Mouse (Mus musculus) limb, embryonic 13.5 days (tissue): ENCODE measurements around the gene Gpc3. TPM values are rescaled to one million over a fixed set of nuclear protein-coding genes. Genes with fewer than 3 reads are reported as not detected.

Source experiments
- ATAC-seq: fragments of 200-750 bp; cut with Nextera tagmentation; 2 replicates; pipeline ENCODE4 v1.8.0; 2017; ENCODE audit warnings: low read depth, moderate number of reproducible peaks, moderate TSS enrichment; ENCODE audit not compliant: low FRiP score
- H3K27ac ChIP-seq: fragments of 300-500 bp; sonication (generic); 2 replicates; pipeline ENCODE4 v1.5.1; 2015; ENCODE audit warnings: inconsistent platforms, mild to moderate bottlenecking, moderate library complexity
- H3K27me3 ChIP-seq: fragments of 300-500 bp; sonication (generic); 2 replicates; pipeline ENCODE4 v1.6.1; 2015; ENCODE audit warnings: mild to moderate bottlenecking, inconsistent platforms
- H3K36me3 ChIP-seq: fragments of 300-500 bp; sonication (generic); 2 replicates; pipeline ENCODE4 v1.6.1; 2015; ENCODE audit warnings: inconsistent platforms, mild to moderate bottlenecking, moderate library complexity
- H3K4me1 ChIP-seq: fragments of 300-500 bp; sonication (generic); 2 replicates; pipeline ENCODE4 v1.6.1; 2015; ENCODE audit warnings: inconsistent platforms
- H3K4me2 ChIP-seq: fragments of 300-500 bp; sonication (generic); replicated peaks from 2 replicates; pipeline ENCODE4 v1.6.1; 2015; ENCODE audit warnings: inconsistent platforms, mild to moderate bottlenecking, moderate library complexity
- H3K4me3 ChIP-seq: fragments of 300-500 bp; sonication (generic); 2 replicates; pipeline ENCODE4 v1.5.1; 2015; ENCODE audit warnings: moderate library complexity, mild to moderate bottlenecking, inconsistent platforms
- H3K9ac ChIP-seq: fragments of 300-500 bp; sonication (generic); 2 replicates; pipeline ENCODE4 v1.6.1; 2015; ENCODE audit warnings: mild to moderate bottlenecking, inconsistent platforms
- H3K9me3 ChIP-seq: fragments of 300-500 bp; sonication (generic); 2 replicates; pipeline ENCODE4 v1.6.1; 2016; ENCODE audit warnings: inconsistent platforms
- WGBS: fragments of 180-500 bp; shearing (Covaris S2); methylation state at CpG from one replicate; pipeline ENCODE4 v1.1.7; 2015; 5-methylcytosine and 5-hydroxymethylcytosine counted together
- polyA plus RNA-seq: library from polyadenylated mRNA; unstranded; fragments of >200 nt; fragmentation: Nextera tagmentation; extraction: Ambion mirVana; gene quantifications from 2 replicates; pipeline ENCODE4 v1.2.1, GENCODE M21; 2015

Gene Gpc3
- polyA plus RNA-seq, 1 experiment from 2014 or later: 1,302 TPM

GRCm38 (mm10) chrX:52453445-52454182, 160.1 kb downstream of the Gpc3 start:
- no peak overlapping the region; the same call in 1 of the 2 replicates for H3K27ac ChIP-seq
- H3K27me3 ChIP-seq: no peaks in the 10 kb centered on the region
- H3K4me3 ChIP-seq: no peak overlapping the region
- H3K9me3 ChIP-seq: no peaks in the 10 kb centered on the region
- H3K9ac ChIP-seq: no peak overlapping the region
- peak; percentile 59; the same call in 1 of the 2 replicates for ATAC-seq
- no peak overlapping the region for H3K4me2 ChIP-seq
- 24% methylated on average over 6 of the region's 6 CpGs for WGBS
- no peaks in the 10 kb centered on the region for H3K36me3 ChIP-seq
- H3K4me1 ChIP-seq: peaks cover 36% of the 10 kb centered on the region

- WGBS: 38% methylated on average over 2 of the region's 2 CpGs
- no peak for ATAC-seq
- no peaks in the 10 kb centered on the region for H3K27me3 ChIP-seq
- no peaks in the 10 kb centered on the region for H3K9me3 ChIP-seq
- peaks cover 46% of the 10 kb centered on the region for H3K4me1 ChIP-seq
- no peak overlapping the region for H3K4me3 ChIP-seq
- H3K4me2 ChIP-seq: no peak overlapping the region
- no peak overlapping the region; the same call in 1 of the 2 replicates for H3K27ac ChIP-seq
- no peak overlapping the region for H3K9ac ChIP-seq
- H3K36me3 ChIP-seq: no peaks in the 10 kb centered on the region
Observed at GRCm38 (mm10) chrX:52449177-52449576, 164.6 kb downstream of the Gpc3 start.

- no peak overlapping the region for H3K4me3 ChIP-seq
- H3K9ac ChIP-seq: no peak overlapping the region
- H3K4me2 ChIP-seq: no peak overlapping the region
- H3K27me3 ChIP-seq: no peaks in the 10 kb centered on the region
- H3K4me1 ChIP-seq: peaks cover 46% of the 10 kb centered on the region
- H3K36me3 ChIP-seq: no peaks in the 10 kb centered on the region
- 18% methylated on average over 3 of the region's 3 CpGs for WGBS
- no peak for ATAC-seq
- H3K9me3 ChIP-seq: no peaks in the 10 kb centered on the region
- H3K27ac ChIP-seq: no peak overlapping the region; the same call in 1 of the 2 replicates
Observed at GRCm38 (mm10) chrX:52448496-52448895, 165.3 kb downstream of the Gpc3 start.

GRCm38 (mm10) chrX:52446530-52446929, 167.2 kb downstream of the Gpc3 start:
- Histone ChIP-seq H3K4me1 (peaks cover 39% of the 10 kb centered on the region), H3K27ac (peak overlapping the region; percentile 33; the same call in 1 of the 2 replicates), H3K9me3 (no peaks in the 10 kb centered on the region), H3K27me3 (no peaks in the 10 kb centered on the region), H3K4me2 (no peak overlapping the region), H3K9ac (no peak overlapping the region), H3K36me3 (no peaks in the 10 kb centered on the region), H3K4me3 (no peak overlapping the region)
- ATAC-seq: peak; percentile 64
- 15% methylated on average over 3 of the region's 3 CpGs for WGBS

GRCm38 (mm10) chrX:52444977-52445376, 168.8 kb downstream of the Gpc3 start:
- Histone ChIP-seq H3K36me3 (no peaks in the 10 kb centered on the region), H3K27me3 (no peaks in the 10 kb centered on the region), H3K4me2 (no peak overlapping the region), H3K4me1 (peaks cover 36% of the 10 kb centered on the region), H3K4me3 (no peak overlapping the region), H3K27ac (no peak overlapping the region), H3K9ac (no peak overlapping the region), H3K9me3 (no peaks in the 10 kb centered on the region)
- 17% methylated on average over 2 of the region's 2 CpGs for WGBS
- ATAC-seq: peak; percentile 83

- ATAC-seq: no peak
- Histone ChIP-seq H3K9ac (no peak overlapping the region), H3K9me3 (no peaks in the 10 kb centered on the region), H3K27me3 (no peaks in the 10 kb centered on the region), H3K27ac (no peak overlapping the region), H3K4me3 (no peak overlapping the region), H3K36me3 (no peaks in the 10 kb centered on the region), H3K4me2 (no peak overlapping the region), H3K4me1 (peaks cover 18% of the 10 kb centered on the region)
- 67% methylated on average over 3 of the region's 3 CpGs for WGBS
Observed at GRCm38 (mm10) chrX:52441798-52442197, 172.0 kb downstream of the Gpc3 start.

- H3K4me3 ChIP-seq: no peak overlapping the region
- no peaks in the 10 kb centered on the region for H3K27me3 ChIP-seq
- no peaks in the 10 kb centered on the region for H3K9me3 ChIP-seq
- 51% methylated on average over 5 of the region's 5 CpGs for WGBS
- no peaks in the 10 kb centered on the region for H3K36me3 ChIP-seq
- no peak overlapping the region for H3K4me2 ChIP-seq
- H3K9ac ChIP-seq: no peak overlapping the region
- peaks cover 4% of the 10 kb centered on the region; the same call in 1 of the 2 replicates for H3K4me1 ChIP-seq
- no peak overlapping the region; the same call in 1 of the 2 replicates for H3K27ac ChIP-seq
- no peak for ATAC-seq
Observed at GRCm38 (mm10) chrX:52439421-52439820, 174.3 kb downstream of the Gpc3 start.

- ATAC-seq: peak; percentile 92
- H3K27me3 ChIP-seq: no peaks in the 10 kb centered on the region
- no peak overlapping the region for H3K27ac ChIP-seq
- H3K4me1 ChIP-seq: peaks cover 10% of the 10 kb centered on the region; the same call in 1 of the 2 replicates
- peaks cover 13% of the 10 kb centered on the region for H3K36me3 ChIP-seq
- 31% methylated on average over 5 of the region's 5 CpGs for WGBS
- no peak overlapping the region for H3K9ac ChIP-seq
- no peak overlapping the region for H3K4me3 ChIP-seq
- no peaks in the 10 kb centered on the region for H3K9me3 ChIP-seq
- H3K4me2 ChIP-seq: 0 out of 2 replicates have a peak overlapping the region, but pooled peaks have one; percentile 11
Observed at GRCm38 (mm10) chrX:52425605-52426004, 188.1 kb downstream of the Gpc3 start.

GRCm38 (mm10) chrX:52419850-52420249, 193.9 kb downstream of the Gpc3 start:
- H3K36me3 ChIP-seq: no peaks in the 10 kb centered on the region
- no peaks in the 10 kb centered on the region for H3K9me3 ChIP-seq
- H3K4me3 ChIP-seq: no peak overlapping the region
- H3K4me2 ChIP-seq: no peak overlapping the region
- H3K9ac ChIP-seq: no peak overlapping the region
- H3K27ac ChIP-seq: no peak overlapping the region
- H3K27me3 ChIP-seq: no peaks in the 10 kb centered on the region
- ATAC-seq: no peak
- H3K4me1 ChIP-seq: peaks cover 6% of the 10 kb centered on the region; the same call in 1 of the 2 replicates
- WGBS: 76% methylated on average over 3 of the region's 3 CpGs

- H3K27ac ChIP-seq: no peak overlapping the region
- WGBS: 80% methylated on average over 3 of the region's 3 CpGs
- H3K4me2 ChIP-seq: no peak overlapping the region
- no peak overlapping the region for H3K4me3 ChIP-seq
- ATAC-seq: no peak
- no peak overlapping the region for H3K9ac ChIP-seq
- no peaks in the 10 kb centered on the region for H3K36me3 ChIP-seq
- H3K9me3 ChIP-seq: no peaks in the 10 kb centered on the region
- H3K27me3 ChIP-seq: no peaks in the 10 kb centered on the region
- H3K4me1 ChIP-seq: peaks cover 6% of the 10 kb centered on the region; the same call in 1 of the 2 replicates
Observed at GRCm38 (mm10) chrX:52412936-52413335, 200.8 kb downstream of the Gpc3 start.

GRCm38 (mm10) chrX:52401188-52401587, 212.6 kb downstream of the Gpc3 start:
- no peak overlapping the region for H3K4me2 ChIP-seq
- WGBS: 96% methylated on average over 2 of the region's 2 CpGs

GRCm38 (mm10) chrX:52375129-52375528, 238.6 kb downstream of the Gpc3 start:
- no peaks in the 10 kb centered on the region for H3K9me3 ChIP-seq
- H3K27ac ChIP-seq: no peak overlapping the region; the same call in 1 of the 2 replicates
- peaks cover 10% of the 10 kb centered on the region for H3K4me1 ChIP-seq
- no peak overlapping the region for H3K4me2 ChIP-seq
- no peaks in the 10 kb centered on the region for H3K27me3 ChIP-seq
- no peak overlapping the region for H3K4me3 ChIP-seq
- no peaks in the 10 kb centered on the region for H3K36me3 ChIP-seq
- no peak for ATAC-seq
- WGBS: 61% methylated on average over 3 of the region's 3 CpGs
- no peak overlapping the region for H3K9ac ChIP-seq

More at GRCm38 (mm10) chrX:52401188-52401587, 212.6 kb downstream of the Gpc3 start:
- no peak overlapping the region for H3K9ac ChIP-seq
- H3K27me3 ChIP-seq: no peaks in the 10 kb centered on the region
- H3K4me3 ChIP-seq: no peak overlapping the region
- H3K27ac ChIP-seq: no peak overlapping the region
- H3K4me1 ChIP-seq: no peaks in the 10 kb centered on the region
- H3K9me3 ChIP-seq: no peaks in the 10 kb centered on the region
- H3K36me3 ChIP-seq: no peaks in the 10 kb centered on the region
- no peak for ATAC-seq
